Mouse (Mus musculus) hindbrain, embryonic 14.5 days (tissue): ENCODE measurements around the gene Oaz1. TPM values are rescaled to one million over a fixed set of nuclear protein-coding genes. Genes with fewer than 3 reads are reported as not detected.

Experiments
- ATAC-seq: fragments of 200-750 bp; cut with Nextera tagmentation; 2 replicates; pipeline ENCODE4 v1.8.0; 2017; ENCODE audit warnings: moderate number of reproducible peaks, mild to moderate bottlenecking, moderate TSS enrichment, moderate library complexity; ENCODE audit not compliant: low FRiP score
- DNase-seq: peaks from one replicate; pipeline ENCODE4 v3.0.0-alpha.2; 2015; ENCODE audit warnings: low spot score
- H3K27ac ChIP-seq: fragments of 300-500 bp; sonication (generic); 2 replicates; pipeline ENCODE4 v1.5.1; 2014; ENCODE audit warnings: mild to moderate bottlenecking, moderate library complexity
- H3K27me3 ChIP-seq: fragments of 300-500 bp; sonication (generic); 2 replicates; pipeline ENCODE4 v1.6.1; 2014; ENCODE audit warnings: mild to moderate bottlenecking, low read length, mixed read lengths; ENCODE audit not compliant: control insufficient read depth, insufficient read depth
- H3K36me3 ChIP-seq: fragments of 300-500 bp; sonication (generic); replicated peaks from 2 replicates; pipeline ENCODE4 v1.6.1; 2014; ENCODE audit not compliant: control insufficient read depth, insufficient read depth
- H3K4me1 ChIP-seq: fragments of 300-500 bp; sonication (generic); replicated peaks from 2 replicates; pipeline ENCODE4 v1.6.1; 2014; ENCODE audit warnings: antibody characterized with exemption, low read length, mixed read lengths; ENCODE audit not compliant: control insufficient read depth, insufficient read depth
- H3K4me2 ChIP-seq: fragments of 300-500 bp; sonication (generic); replicated peaks from 2 replicates; pipeline ENCODE4 v1.6.1; 2014; ENCODE audit warnings: mild to moderate bottlenecking, moderate library complexity
- H3K4me3 ChIP-seq: fragments of 300-500 bp; sonication (generic); replicated peaks from 2 replicates; pipeline ENCODE4 v1.5.1; 2014; ENCODE audit warnings: mild to moderate bottlenecking, low read length
- H3K9ac ChIP-seq: fragments of 300-500 bp; sonication (generic); 2 replicates; pipeline ENCODE4 v1.6.1; 2014
- H3K9me3 ChIP-seq: fragments of 300-500 bp; sonication (generic); 2 replicates; pipeline ENCODE4 v1.6.1; 2016; ENCODE audit warnings: low read length; ENCODE audit not compliant: control insufficient read depth
- WGBS: fragments of 180-500 bp; shearing (Covaris S2); extraction: QIAGEN DNeasy Blood & Tissue Kit; methylation state at CpG from one replicate; pipeline ENCODE4 v1.1.7; 2014; 5-methylcytosine and 5-hydroxymethylcytosine counted together
- polyA plus RNA-seq: library from polyadenylated mRNA; unstranded; fragments of >200 nt; fragmentation: Nextera tagmentation; extraction: Ambion mirVana; gene quantifications from 2 replicates; pipeline ENCODE4 v1.2.1, GENCODE M21; 2014

Gene Oaz1
- polyA plus RNA-seq, 1 experiment from 2014 or later = 1,195 TPM

- Histone ChIP-seq H3K4me3 (peak overlapping the region; percentile 94), H3K4me2 (peak overlapping the region; percentile 99), H3K27ac (no peak overlapping the region), H3K9me3 (no peaks in the 10 kb centered on the region), H3K4me1 (peaks cover 25% of the 10 kb centered on the region), H3K9ac (peak overlapping the region; percentile 83), H3K27me3 (no peaks in the 10 kb centered on the region), H3K36me3 (peaks cover 23% of the 10 kb centered on the region)
- ATAC-seq (no peak), DNase-seq (no peak)
- 20% methylated on average over 11 of the region's 11 CpGs for WGBS
These were observed 29.3 kb downstream of the Oaz1 start for GRCm38 (mm10) chr10:80855749-80856073.

GRCm38 (mm10) chr10:80856267-80856666, 29.8 kb downstream of the Oaz1 start:
- Histone ChIP-seq H3K4me2 (peak overlapping the region; percentile 99), H3K4me3 (no peak overlapping the region), H3K27me3 (no peaks in the 10 kb centered on the region), H3K27ac (no peak overlapping the region), H3K36me3 (peaks cover 20% of the 10 kb centered on the region), H3K9me3 (no peaks in the 10 kb centered on the region), H3K9ac (peak overlapping the region; percentile 83), H3K4me1 (peaks cover 25% of the 10 kb centered on the region)
- DNase-seq = no peak
- WGBS = 64% methylated on average over 3 of the region's 3 CpGs
- no peak for ATAC-seq

- Histone ChIP-seq H3K4me2 (0 out of 2 replicates have a peak overlapping the region, but pooled peaks have one; percentile 2), H3K4me1 (peaks cover 25% of the 10 kb centered on the region), H3K27ac (no peak overlapping the region), H3K36me3 (peaks cover 20% of the 10 kb centered on the region), H3K9me3 (no peaks in the 10 kb centered on the region), H3K27me3 (no peaks in the 10 kb centered on the region), H3K4me3 (no peak overlapping the region), H3K9ac (no peak overlapping the region)
- WGBS = 84% methylated on average over 5 of the region's 5 CpGs
- no peak for ATAC-seq
- no peak for DNase-seq
These were observed 30.5 kb downstream of the Oaz1 start for GRCm38 (mm10) chr10:80856908-80857307.

- Histone ChIP-seq H3K27me3 (no peaks in the 10 kb centered on the region), H3K9me3 (no peaks in the 10 kb centered on the region), H3K4me3 (no peak overlapping the region), H3K4me1 (peaks cover 25% of the 10 kb centered on the region), H3K36me3 (peaks cover 20% of the 10 kb centered on the region), H3K27ac (0 out of 2 replicates have a peak overlapping the region, but pooled peaks have one; percentile 22), H3K9ac (peak overlapping the region; percentile 26; the same call in 1 of the 2 replicates), H3K4me2 (0 out of 2 replicates have a peak overlapping the region, but pooled peaks have one; percentile 2)
- 16% methylated on average over 8 of the region's 8 CpGs for WGBS
- ATAC-seq (no peak), DNase-seq (no peak)
These were observed 30.9 kb downstream of the Oaz1 start for GRCm38 (mm10) chr10:80857386-80857785.

- Histone ChIP-seq H3K4me3 (no peak overlapping the region), H3K4me1 (peaks cover 25% of the 10 kb centered on the region), H3K27me3 (no peaks in the 10 kb centered on the region), H3K9me3 (no peaks in the 10 kb centered on the region), H3K36me3 (peaks cover 22% of the 10 kb centered on the region), H3K27ac (0 out of 2 replicates have a peak overlapping the region, but pooled peaks have one; percentile 22), H3K9ac (peak overlapping the region; percentile 26; the same call in 1 of the 2 replicates), H3K4me2 (peak overlapping the region; percentile 2; the same call in 1 of the 2 replicates)
- no peak for ATAC-seq
- 52% methylated on average over 3 of the region's 3 CpGs for WGBS
- DNase-seq = no peak
These were observed 31.4 kb downstream of the Oaz1 start for GRCm38 (mm10) chr10:80857848-80858247.

- ATAC-seq = no peak
- H3K9ac ChIP-seq = 0 out of 2 replicates have a peak overlapping the region, but pooled peaks have one; percentile 26
- WGBS = 81% methylated on average over 7 of the region's 7 CpGs
These were observed 32.0 kb downstream of the Oaz1 start for GRCm38 (mm10) chr10:80858350-80858935.

GRCm38 (mm10) chr10:80862305-80862704, 35.8 kb downstream of the Oaz1 start:
- H3K27ac ChIP-seq = no peak overlapping the region
- DNase-seq (no peak), ATAC-seq (no peak)
- H3K36me3 ChIP-seq = peaks cover 53% of the 10 kb centered on the region
- no peaks in the 10 kb centered on the region for H3K27me3 ChIP-seq
- H3K9ac ChIP-seq = no peak overlapping the region
- 95% methylated on average over 5 of the region's 5 CpGs for WGBS
- H3K9me3 ChIP-seq = no peaks in the 10 kb centered on the region
- peaks cover 4% of the 10 kb centered on the region; the same call in 1 of the 2 replicates for H3K4me1 ChIP-seq
- H3K4me2 ChIP-seq = no peak overlapping the region
- H3K4me3 ChIP-seq = no peak overlapping the region

More at GRCm38 (mm10) chr10:80858350-80858935, 32.0 kb downstream of the Oaz1 start:
- DNase-seq = no peak
- Histone ChIP-seq H3K27me3 (no peaks in the 10 kb centered on the region), H3K4me3 (no peak overlapping the region), H3K36me3 (peaks cover 22% of the 10 kb centered on the region), H3K27ac (0 out of 2 replicates have a peak overlapping the region, but pooled peaks have one; percentile 14), H3K4me2 (no peak overlapping the region), H3K9me3 (no peaks in the 10 kb centered on the region), H3K4me1 (peaks cover 25% of the 10 kb centered on the region)

- H3K4me2 ChIP-seq = no peak overlapping the region
- no peaks in the 10 kb centered on the region for H3K27me3 ChIP-seq
- no peaks in the 10 kb centered on the region for H3K4me1 ChIP-seq
- H3K9ac ChIP-seq = no peak overlapping the region
- no peak overlapping the region for H3K4me3 ChIP-seq
- 78% methylated on average over 16 of the region's 16 CpGs for WGBS
- H3K27ac ChIP-seq = no peak overlapping the region
- no peaks in the 10 kb centered on the region for H3K9me3 ChIP-seq
- peaks cover 66% of the 10 kb centered on the region for H3K36me3 ChIP-seq
- no peak for DNase-seq
- no peak for ATAC-seq
These were observed 38.0 kb downstream of the Oaz1 start for GRCm38 (mm10) chr10:80864446-80864845.

- H3K9ac ChIP-seq = no peak overlapping the region
- peaks cover 20% of the 10 kb centered on the region for H3K36me3 ChIP-seq
- H3K4me2 ChIP-seq = no peak overlapping the region
- ATAC-seq = no peak
- H3K4me1 ChIP-seq = no peaks in the 10 kb centered on the region
- H3K9me3 ChIP-seq = no peaks in the 10 kb centered on the region
- H3K27me3 ChIP-seq = no peaks in the 10 kb centered on the region
- H3K27ac ChIP-seq = no peak overlapping the region
- no peak overlapping the region for H3K4me3 ChIP-seq
- DNase-seq = no peak
- 85% methylated on average over 3 of the region's 6 CpGs for WGBS
These were observed 44.5 kb downstream of the Oaz1 start for GRCm38 (mm10) chr10:80870993-80871392.
